Mouse (Mus musculus): ENCODE data around the gene Ecm1. TPM values are rescaled to one million over a fixed set of nuclear protein-coding genes. Genes with fewer than 3 reads are reported as not detected.

Ecm1 gene
- total RNA-seq, 2 experiments from 2014 or later, result 15.5 to 30.3 TPM

- no peak for DNase-seq (ENCODE audit: low spot score)
Measured at GRCm38 (mm10) chr3:95728906-95729305, 10.5 kb downstream of the Ecm1 start.

- DNase-seq (ENCODE audit: low spot score), result no peak
Measured at GRCm38 (mm10) chr3:95726696-95727358, 12.5 kb downstream of the Ecm1 start.

GRCm38 (mm10) chr3:95725863-95726262 lies 13.5 kb downstream of the Ecm1 start:
- DNase-seq (ENCODE audit: low spot score), result no peak

DNA sequence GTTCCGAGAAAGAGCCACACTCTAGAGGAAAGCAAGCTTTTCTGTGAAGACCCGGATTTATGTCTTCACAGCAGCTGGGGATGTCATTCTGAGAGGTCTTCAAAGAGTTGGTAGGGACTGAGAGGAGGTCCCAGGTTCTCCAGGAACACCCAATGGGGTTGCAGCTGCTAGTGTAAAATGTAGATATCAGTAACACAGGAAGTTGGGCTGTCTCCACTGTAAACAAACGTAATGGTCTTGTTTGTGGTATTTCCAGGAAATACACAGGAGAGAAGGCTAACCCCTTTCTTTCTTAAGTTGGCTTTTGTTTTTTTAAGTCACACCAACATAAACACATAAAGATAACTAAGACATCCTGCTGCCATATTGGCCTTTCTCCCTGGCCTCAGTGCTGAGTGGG lies 17.0 kb downstream of the Ecm1 start:
- DNase-seq (ENCODE audit: low spot score), result no peak

GRCm38 (mm10) chr3:95718153-95718552 lies 21.2 kb downstream of the Ecm1 start:
- no peak for DNase-seq (ENCODE audit: low spot score)

- no peak for DNase-seq (ENCODE audit: low spot score)
Measured at GRCm38 (mm10) chr3:95716075-95716474, 23.3 kb downstream of the Ecm1 start.

DNA sequence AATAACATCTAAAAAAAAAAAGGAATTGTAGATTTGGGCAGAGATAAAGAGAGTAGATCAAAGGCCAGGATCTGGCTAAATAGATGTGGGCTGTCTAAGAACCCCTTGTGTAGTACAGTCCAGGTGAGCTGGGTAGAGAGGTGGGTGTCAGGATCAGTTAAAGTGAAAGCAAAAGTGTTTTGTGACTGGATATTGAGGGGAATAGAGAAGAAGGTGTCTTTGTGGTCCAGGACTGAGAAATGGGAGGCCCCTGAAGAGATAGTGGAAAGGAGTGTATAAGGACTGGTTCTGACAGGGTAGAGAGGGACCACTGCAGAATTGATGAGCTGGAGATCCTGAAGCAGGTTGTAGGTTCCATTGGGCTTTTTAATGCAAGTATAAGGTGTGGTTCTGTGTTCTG lies 29.4 kb downstream of the Ecm1 start:
- DNase-seq (ENCODE audit: low spot score), result no peak

DNA sequence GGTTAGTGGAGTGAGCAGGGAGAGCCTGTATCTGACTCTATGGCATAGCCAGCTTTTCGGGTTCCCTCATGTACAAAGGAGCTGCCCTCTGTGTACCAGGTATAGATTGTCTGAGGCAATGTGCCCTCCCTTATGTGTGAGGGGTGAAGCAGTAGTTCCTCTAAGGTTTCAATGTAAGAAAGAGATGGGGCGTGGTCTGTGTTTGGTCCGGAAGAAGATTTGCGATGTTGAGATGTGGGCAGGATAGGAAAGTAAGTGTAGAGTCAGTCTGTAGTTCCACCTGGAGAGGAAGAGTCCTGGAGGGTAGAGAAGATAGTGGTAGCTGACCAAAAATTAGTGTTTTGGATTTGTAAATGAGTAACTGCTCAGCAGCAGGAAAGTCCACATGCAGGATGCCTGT lies 30.3 kb downstream of the Ecm1 start:
- DNase-seq (ENCODE audit: low spot score), result no peak

DNA sequence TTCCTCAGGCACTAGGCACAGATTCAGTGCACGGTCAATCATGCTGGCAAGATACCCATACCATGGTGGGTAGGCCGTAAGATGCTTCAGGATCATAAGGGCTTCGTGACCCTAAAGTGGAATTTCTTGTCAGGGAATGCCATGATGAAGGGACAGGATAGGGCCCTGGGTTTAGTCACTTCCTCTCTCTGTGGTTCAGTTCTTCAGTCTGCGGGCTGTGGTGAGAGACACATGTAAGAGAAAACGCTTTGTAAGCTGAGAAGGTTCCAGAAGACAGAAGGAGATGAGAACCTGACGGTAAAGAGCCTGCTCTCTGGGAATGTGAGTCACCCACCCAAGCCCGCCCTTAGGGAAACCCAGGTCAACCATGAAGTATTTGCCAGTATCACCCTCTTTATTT lies 31.9 kb downstream of the Ecm1 start:
- no peak for DNase-seq (ENCODE audit: low spot score)

GRCm38 (mm10) chr3:95706273-95706672 lies 33.1 kb downstream of the Ecm1 start:
- no peak for DNase-seq (ENCODE audit: low spot score)

- no peak for DNase-seq (ENCODE audit: low spot score)
Measured at GRCm38 (mm10) chr3:95704612-95705011, 34.8 kb downstream of the Ecm1 start.

GRCm38 (mm10) chr3:95703276-95703675 lies 36.1 kb downstream of the Ecm1 start:
- no peak for DNase-seq (ENCODE audit: low spot score)

DNA sequence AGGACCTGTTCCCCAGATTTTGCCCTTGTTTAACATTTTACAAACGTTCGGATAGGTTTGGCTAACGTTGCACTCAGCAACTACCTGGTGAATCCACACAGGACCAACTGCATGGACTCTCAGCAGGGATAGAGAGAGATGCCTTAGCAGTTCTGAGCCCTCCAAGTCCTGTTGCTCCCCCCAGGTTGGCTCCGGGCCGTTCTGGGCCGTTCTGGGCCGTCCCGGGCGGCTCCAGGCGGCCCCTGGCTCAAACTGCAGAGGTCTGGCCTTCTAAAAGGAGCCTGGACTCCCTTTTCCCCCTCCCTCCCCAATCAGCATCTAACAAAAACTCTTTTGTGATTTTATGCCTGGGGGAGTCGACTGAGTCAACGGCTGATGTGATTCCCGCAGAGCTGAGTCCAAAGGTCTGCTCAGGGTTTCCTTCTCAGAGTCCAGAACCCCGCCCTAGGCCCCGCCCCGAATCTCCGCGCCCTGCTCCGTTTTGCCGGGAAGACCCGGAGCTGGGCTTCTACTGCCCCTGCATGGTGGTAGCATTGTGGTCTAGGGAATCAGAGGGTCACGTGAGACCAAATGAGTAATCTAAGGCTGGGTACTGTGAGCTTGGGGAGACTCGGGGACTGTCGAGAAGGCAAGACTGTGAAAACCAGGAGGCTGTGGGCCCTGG lies 37.4 kb downstream of the Ecm1 start:
- DNase-seq (ENCODE audit: low spot score), result peak; percentile 81

DNA sequence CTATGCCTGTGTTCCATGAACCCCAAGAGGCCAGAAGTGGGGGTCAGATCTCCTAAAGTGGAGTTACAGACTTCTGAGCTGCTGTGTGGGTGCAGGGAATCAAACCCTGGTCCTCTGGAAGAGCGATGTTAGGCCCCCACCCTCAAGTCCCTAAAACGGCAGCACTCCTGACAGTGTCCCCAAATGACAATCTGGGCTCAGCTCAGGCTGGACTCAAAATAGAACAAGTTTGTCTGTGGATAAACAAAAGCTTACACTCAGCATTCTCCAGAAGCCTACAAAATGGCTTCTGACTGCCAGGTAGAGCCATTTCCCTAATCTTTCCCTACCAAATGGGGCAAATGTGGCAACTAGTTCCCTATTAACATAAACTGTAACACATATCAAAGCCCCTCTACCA lies 38.3 kb downstream of the Ecm1 start:
- no peak for DNase-seq (ENCODE audit: low spot score)

GRCm38 (mm10) chr3:95700233-95700681 lies 39.1 kb downstream of the Ecm1 start:
- peak; percentile 69 for DNase-seq (ENCODE audit: low spot score)

DNA sequence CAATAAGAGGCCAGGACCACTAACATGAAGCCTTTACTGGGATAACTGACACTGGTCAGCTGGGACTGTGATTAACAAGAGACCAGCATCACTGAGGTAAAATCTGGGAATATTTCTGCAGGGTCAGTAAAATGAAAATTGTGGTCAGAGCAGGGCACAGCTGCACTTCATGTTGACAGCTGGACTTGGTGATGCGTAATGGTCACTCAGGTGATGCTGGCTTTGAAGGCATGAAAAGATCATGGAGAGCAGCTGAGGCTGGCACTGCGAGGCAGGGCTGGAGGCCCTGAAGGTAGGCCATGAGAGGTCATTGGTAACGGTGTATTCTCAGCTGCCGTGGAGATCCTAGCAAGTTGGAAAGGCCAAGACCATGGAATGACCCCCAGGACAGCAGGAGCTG lies 41.1 kb downstream of the Ecm1 start:
- DNase-seq (ENCODE audit: low spot score), result no peak

DNA sequence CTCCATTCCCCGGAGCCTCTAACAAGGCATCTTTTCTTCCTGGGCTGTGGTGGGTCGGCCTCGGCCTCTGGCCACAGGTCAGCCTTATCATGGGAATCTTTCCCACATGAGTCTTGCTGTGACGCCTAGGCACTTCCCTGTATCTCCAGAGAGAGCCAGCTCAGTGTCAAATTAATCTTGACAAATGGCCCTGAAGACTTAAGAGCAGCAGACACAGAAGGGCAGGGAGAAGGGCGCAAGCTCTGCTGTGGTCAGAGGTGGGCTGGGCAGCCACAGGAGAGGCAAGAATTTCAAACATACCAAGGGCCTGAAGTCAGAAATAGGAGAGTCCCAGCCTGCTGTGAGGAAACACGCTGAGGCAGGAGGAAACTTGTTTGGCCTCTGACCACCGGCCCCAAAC lies 43.0 kb downstream of the Ecm1 start:
- DNase-seq (ENCODE audit: low spot score), result no peak

DNA sequence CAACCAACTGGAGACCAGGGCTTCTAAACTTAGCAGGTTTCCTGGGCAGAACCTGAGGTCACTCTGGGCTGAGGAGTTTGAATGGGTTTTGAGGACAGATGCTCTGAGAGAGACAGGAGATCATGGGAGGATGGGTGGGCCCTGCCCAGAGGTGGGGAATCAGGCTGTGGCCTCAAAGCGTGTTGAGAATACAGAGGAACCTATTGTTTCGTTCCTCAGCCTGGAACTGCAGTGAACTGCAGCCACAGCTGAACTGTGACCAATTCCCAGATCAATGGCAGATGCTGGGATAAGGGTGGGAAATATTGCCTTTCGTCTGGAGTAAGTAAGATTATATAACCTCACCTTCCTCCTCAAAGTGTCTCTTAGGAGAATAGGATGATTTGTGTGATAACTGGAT lies 43.6 kb downstream of the Ecm1 start:
- DNase-seq (ENCODE audit: low spot score), result no peak

DNA sequence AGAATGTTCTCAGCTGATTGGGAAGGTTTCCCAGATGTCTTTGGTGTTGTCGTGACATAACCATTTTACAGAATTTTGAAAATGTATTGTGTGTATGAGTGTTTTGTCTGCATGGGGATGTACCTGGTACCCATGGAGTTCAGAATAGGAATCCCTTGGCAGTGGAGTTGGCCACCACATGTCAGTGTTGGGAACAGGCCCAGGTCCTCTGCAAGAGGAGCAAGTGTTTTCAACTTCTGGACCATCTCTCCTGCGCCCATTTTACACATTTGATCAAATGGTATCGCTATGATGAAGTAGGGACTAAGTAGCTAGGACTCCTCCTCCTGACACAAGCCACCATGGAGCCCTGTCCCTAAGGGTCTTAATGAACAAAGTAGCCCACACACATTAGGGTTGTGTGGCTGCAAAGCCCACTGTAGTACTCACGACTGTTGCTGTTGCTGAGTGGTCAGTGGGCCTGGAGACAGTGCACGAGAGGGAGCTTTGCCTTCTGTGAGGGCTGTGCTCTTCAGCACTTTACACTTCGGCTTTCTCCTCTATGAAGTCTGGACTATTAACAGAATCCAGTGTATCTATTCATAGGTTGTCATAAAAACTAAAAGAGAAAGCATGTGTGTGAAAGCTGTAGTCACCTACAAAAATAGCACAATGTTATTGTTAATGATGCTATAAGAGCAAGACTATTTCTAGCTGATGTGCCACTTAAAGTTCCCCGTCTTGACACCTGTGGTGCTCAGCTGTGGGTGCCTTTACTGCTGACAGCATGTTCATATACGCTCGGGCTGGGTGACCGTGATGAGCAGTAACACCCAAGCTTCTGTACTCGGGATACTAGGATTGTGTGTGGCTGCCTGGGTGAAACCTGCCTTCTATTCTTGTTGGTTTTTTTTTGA lies 44.3 kb downstream of the Ecm1 start:
- no peak for DNase-seq (ENCODE audit: low spot score)

DNA sequence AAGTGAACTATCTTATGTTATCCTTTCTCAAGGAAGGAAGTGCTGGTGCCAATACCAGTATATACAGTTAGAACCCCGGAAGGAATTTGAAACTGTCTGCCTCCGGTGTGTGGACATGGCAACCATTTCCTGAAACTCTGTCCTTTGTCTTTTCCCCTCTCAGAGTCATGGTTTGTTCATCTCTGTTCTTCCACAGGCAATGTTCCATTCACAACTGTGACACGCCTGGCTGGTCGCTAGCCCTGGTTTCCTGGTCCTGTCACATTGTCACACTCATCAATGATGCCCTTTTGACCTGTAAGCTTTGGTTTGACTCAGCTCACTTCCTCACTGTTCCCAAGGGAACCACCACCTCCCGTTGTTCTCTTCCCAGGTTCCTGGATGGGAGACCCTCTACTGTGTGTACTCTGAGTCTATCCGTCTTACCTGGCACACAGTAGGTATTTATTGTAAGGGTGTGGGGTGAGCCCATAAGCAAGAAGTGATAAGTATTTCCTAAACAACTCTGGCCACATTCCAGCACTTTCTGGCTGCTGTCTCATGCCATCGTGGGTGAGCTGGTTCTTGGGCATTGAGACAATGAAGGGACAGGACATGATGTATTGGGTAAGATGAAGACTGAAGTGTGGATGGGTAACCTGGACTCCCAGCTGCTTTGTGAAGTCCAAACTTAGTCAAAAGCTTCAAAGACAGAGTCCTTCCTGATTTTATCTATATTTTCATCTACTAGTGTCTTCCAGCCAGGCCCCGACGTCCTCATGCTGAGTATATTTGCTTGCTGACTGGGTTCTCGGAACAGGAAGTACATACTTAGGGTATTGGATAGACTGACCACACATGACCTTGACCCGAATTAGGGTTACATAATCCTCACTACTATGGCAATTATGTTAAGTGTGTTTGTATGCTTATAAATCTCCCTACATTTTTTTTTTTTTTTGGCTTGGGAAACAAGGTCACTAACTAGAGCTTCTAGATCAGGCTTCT lies 45.3 kb downstream of the Ecm1 start:
- DNase-seq (ENCODE audit: low spot score), result no peak

GRCm38 (mm10) chr3:95692677-95693076 lies 46.7 kb downstream of the Ecm1 start:
- peak; percentile 69 for DNase-seq (ENCODE audit: low spot score)

Measured in gastrocnemius, adult 18-20 months (tissue).